Mouse (Mus musculus) left cerebral cortex, adult 2 months (tissue): ENCODE data around the gene Acsm1. TPM values are rescaled to one million over a fixed set of nuclear protein-coding genes. Genes with fewer than 3 reads are reported as not detected.

ENCODE experiments used
- DNase-seq, 2 experiments: peaks; one replicate each; pipeline ENCODE4 v3.0.0; 2021 to 2022; ENCODE audit warnings: low spot score in 2 of 2, mixed read lengths in 1 of 2; ENCODE audit errors: extremely low spot score in 1 of 2
- H3K27ac ChIP-seq: fragments of 200-600 bp; 2 replicates; pipeline ENCODE4 v1.8.1; 2022
- H3K4me3 ChIP-seq: fragments of 200-600 bp; 2 replicates; pipeline ENCODE4 v1.8.1; 2022
- CTCF ChIP-seq: fragments of 200-600 bp; IDR thresholded peaks from 2 replicates; pipeline ENCODE4 v1.8.1; 2022; ENCODE audit warnings: antibody characterized with exemption, mild to moderate bottlenecking, moderate library complexity
- intact Hi-C: fragments of 180-260 bp; cut with DNase I; formaldehyde crosslinking; loops from one replicate; pipeline ENCODE4 v1.15.1; 2025
- total RNA-seq, 2 experiments: library from RNA; stranded (reverse); gene quantifications; 2 replicates each; pipeline ENCODE4 v1.2.3; 2021

The Acsm1 gene
- total RNA-seq, 2 experiments from 2014 or later = not detected

DNA sequence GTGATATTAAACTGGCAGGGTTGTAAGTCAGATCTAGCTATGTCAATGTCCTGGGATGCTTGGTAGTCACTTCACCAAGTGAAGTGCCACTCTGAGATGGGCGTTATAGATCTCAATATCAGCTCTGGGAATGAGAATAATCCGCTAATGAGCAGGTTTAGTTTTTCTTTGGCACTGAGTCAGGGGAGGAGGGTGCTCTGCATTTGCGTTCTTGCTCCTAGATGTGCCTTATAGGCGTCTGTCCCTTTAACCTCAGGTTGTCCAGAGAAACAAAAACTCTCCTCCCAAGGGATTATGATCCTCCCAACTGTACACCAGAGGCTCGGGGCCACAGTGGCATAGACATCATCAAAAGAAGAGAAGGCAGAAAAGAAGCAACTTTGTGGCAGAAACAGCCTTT lies 82.9 kb downstream of the Acsm1 start, which contains the start of gene Acsm4:
Acsm4 (plus strand) TSS at position 301 of the 400 bp plus-strand sequence.
- no peak for DNase-seq
- Histone ChIP-seq H3K4me3 (no peak within 1 kb of the TSS), H3K27ac (no peak within 1 kb of the TSS)
- intact Hi-C loops = no loop called here
- TF ChIP-seq CTCF = no peak

DNA sequence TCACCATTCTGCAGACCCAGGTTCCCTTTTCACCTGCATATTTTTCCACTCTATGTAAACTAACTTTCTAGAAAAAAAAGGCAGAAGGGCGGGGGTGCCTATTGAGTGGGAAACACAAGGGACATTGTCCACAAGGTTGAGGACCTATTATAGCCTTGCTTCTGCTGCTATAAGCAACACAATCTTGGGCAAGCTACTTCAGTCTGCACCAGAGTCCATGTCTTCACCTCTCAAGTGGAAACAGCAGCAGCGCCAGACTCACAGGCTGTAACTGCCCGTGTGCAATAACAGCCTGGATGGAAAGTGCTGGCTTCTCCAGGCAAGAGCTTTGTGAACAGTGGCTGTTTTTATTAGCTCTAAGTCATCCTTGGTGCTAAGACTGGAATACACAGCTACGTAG lies 85.5 kb downstream of the Acsm1 start:
- intact Hi-C loops = no loop called here
- TF ChIP-seq CTCF = no peak

DNA sequence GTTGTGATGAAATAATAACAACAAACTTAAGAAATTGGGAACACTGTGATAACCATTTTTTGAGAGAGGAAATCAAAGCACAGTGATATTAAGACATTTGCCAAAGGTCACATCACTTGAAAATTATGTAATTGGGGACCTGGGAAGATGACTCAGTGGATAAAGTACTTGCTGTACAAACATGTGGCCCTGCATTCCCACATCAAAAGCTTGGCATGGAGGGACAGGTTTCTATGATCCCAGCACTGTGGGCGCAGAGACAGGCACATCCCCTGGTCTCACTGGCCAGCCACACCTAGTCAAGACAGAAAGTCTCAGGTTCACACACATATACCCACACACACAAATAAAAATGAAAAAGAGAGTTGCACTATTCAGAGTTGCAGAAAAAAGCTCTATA lies 88.1 kb downstream of the Acsm1 start:
- no peak for DNase-seq
- H3K27ac ChIP-seq = no peak overlapping the region
- H3K4me3 ChIP-seq = no peak overlapping the region
- TF ChIP-seq CTCF = no peak
- intact Hi-C loops = no loop called here

More for the DNA sequence above, 85.5 kb downstream of the Acsm1 start:
- no peak for DNase-seq
- Histone ChIP-seq H3K4me3 (no peak overlapping the region), H3K27ac (no peak overlapping the region)

Other genes with a start within 250 kb of the Acsm1 start
- gene Gp2, start 147.7 kb upstream of the Acsm1 start, total RNA-seq = not detected
- not detected for gene Umod, start 127.7 kb upstream of the Acsm1 start, total RNA-seq
- under 1 TPM; 0.41 to 0.77 TPM for gene Acsm5, start 87.6 kb upstream of the Acsm1 start, total RNA-seq
- gene Pdilt, start 83.5 kb upstream of the Acsm1 start, total RNA-seq = not detected
- not detected for gene Acsm2, start 52.7 kb upstream of the Acsm1 start, total RNA-seq
- gene Acsm4, start 83.0 kb downstream of the Acsm1 start, total RNA-seq = not detected
- 10 to 100 TPM; 43.0 to 44.6 TPM for gene Thumpd1, start 113.8 kb downstream of the Acsm1 start, total RNA-seq
- gene Acsm3, start 153.9 kb downstream of the Acsm1 start, total RNA-seq = not detected
- 1 to 10 TPM in 1 of 2 experiments, under 1 TPM in 1; 0.47 to 1.9 TPM for gene Rexo5, start 187.0 kb downstream of the Acsm1 start, total RNA-seq
- 1 to 10 TPM; 8.2 to 8.8 TPM for gene Eri2, start 187.0 kb downstream of the Acsm1 start, total RNA-seq